Mouse (Mus musculus) adrenal gland, postnatal 14 days (tissue): ENCODE measurements around the gene Skap1. TPM values are rescaled to one million over a fixed set of nuclear protein-coding genes. Genes with fewer than 3 reads are reported as not detected.

Experiments
- DNase-seq: peaks from one replicate; pipeline ENCODE4 v3.0.0; 2021; ENCODE audit warnings: mixed read lengths
- total RNA-seq: library from RNA; stranded (reverse); gene quantifications from 2 replicates; pipeline ENCODE4 v1.2.3, GENCODE M21; 2021

Gene Skap1
- total RNA-seq, 1 experiment from 2014 or later, result 4.0 TPM

GRCm38 (mm10) chr11:96784847-96785246 is 320.5 kb downstream of the Skap1 start:
- DNase-seq, result peak; percentile 87

- DNase-seq, result no peak
Measured at GRCm38 (mm10) chr11:96786731-96787450, 322.5 kb downstream of the Skap1 start.

GRCm38 (mm10) chr11:96788871-96789795 is 324.7 kb downstream of the Skap1 start, which contains the start of gene Cbx1:
Gene Cbx1, plus strand, starts transcription at chr11:96789127.
- peak; percentile 95 for DNase-seq

GRCm38 (mm10) chr11:96789990-96790389 is 325.6 kb downstream of the Skap1 start:
- no peak for DNase-seq

- DNase-seq, result no peak
Measured at GRCm38 (mm10) chr11:96790681-96791080, 326.3 kb downstream of the Skap1 start.

- DNase-seq, result no peak
Measured at GRCm38 (mm10) chr11:96795491-96795890, 331.1 kb downstream of the Skap1 start.

- DNase-seq, result no peak
Measured at GRCm38 (mm10) chr11:96796081-96796480, 331.7 kb downstream of the Skap1 start.

- DNase-seq, result no peak
Measured at GRCm38 (mm10) chr11:96796586-96796985, 332.2 kb downstream of the Skap1 start.

- DNase-seq, result no peak
Measured at GRCm38 (mm10) chr11:96799511-96799910, 335.1 kb downstream of the Skap1 start.

GRCm38 (mm10) chr11:96805606-96806005 is 341.2 kb downstream of the Skap1 start:
- DNase-seq, result no peak

- no peak for DNase-seq
Measured at GRCm38 (mm10) chr11:96808066-96808465, 343.7 kb downstream of the Skap1 start.

Other genes starting within 250 kb of the Skap1 start
- gene Hoxb9, start 193.1 kb upstream of the Skap1 start, total RNA-seq, result 99.3 and 156 TPM in 2 replicates
- 56.7 and 59.4 TPM in 2 replicates for gene Hoxb8, start 182.7 kb upstream of the Skap1 start, total RNA-seq
- 34.3 and 37.8 TPM in 2 replicates for gene Hoxb7, start 178.0 kb upstream of the Skap1 start, total RNA-seq
- gene Hoxb6, start 172.1 kb upstream of the Skap1 start, total RNA-seq, result 35.7 and 39.8 TPM in 2 replicates
- 17.1 and 18.7 TPM in 2 replicates for gene Hoxb5, start 161.3 kb upstream of the Skap1 start, total RNA-seq
- gene Hoxb4, start 146.3 kb upstream of the Skap1 start, total RNA-seq, result 14.0 and 15.7 TPM in 2 replicates
- 17.1 and 26.0 TPM in 2 replicates for gene Hoxb3, start 141.3 kb upstream of the Skap1 start, total RNA-seq
- gene Hoxb2, start 114.1 kb upstream of the Skap1 start, total RNA-seq, result 18.0 and 19.3 TPM in 2 replicates
- gene Hoxb1, start 98.8 kb upstream of the Skap1 start, total RNA-seq, result not detected in 2 replicates